Mouse (Mus musculus): ENCODE results near the gene Dlx5.
A peak's percentile ranks its signal among the peaks of the same experiment; 100 is the strongest.

The Dlx5 gene

GRCm38 (mm10) chr6:6875676-6876075 is 6.2 kb downstream of the Dlx5 start:
- no peak for DNase-seq

GRCm38 (mm10) chr6:6875136-6875535 is 6.7 kb downstream of the Dlx5 start:
- DNase-seq: no peak

- no peak for DNase-seq
Measured at GRCm38 (mm10) chr6:6874073-6874771, 7.7 kb downstream of the Dlx5 start.

GRCm38 (mm10) chr6:6873476-6874072 is 8.3 kb downstream of the Dlx5 start:
- no peak for DNase-seq

GRCm38 (mm10) chr6:6872873-6873272 is 9.0 kb downstream of the Dlx5 start:
- no peak for DNase-seq

GRCm38 (mm10) chr6:6871692-6872091 is 10.2 kb downstream of the Dlx5 start:
- no peak for DNase-seq

GRCm38 (mm10) chr6:6870876-6871420 is 10.9 kb downstream of the Dlx5 start:
- DNase-seq: no peak

- DNase-seq: no peak
Measured at GRCm38 (mm10) chr6:6869961-6870800, 11.7 kb downstream of the Dlx5 start.

GRCm38 (mm10) chr6:6869041-6869685 is 12.7 kb downstream of the Dlx5 start:
- no peak for DNase-seq

- DNase-seq: no peak
Measured at GRCm38 (mm10) chr6:6867031-6867430, 14.9 kb downstream of the Dlx5 start.

GRCm38 (mm10) chr6:6864441-6865440 is 17.1 kb downstream of the Dlx5 start:
- DNase-seq: peak in 1 of 2 experiments; percentile 46

GRCm38 (mm10) chr6:6863955-6864354 is 17.9 kb downstream of the Dlx5 start:
- no peak for DNase-seq

GRCm38 (mm10) chr6:6863160-6863870 is 18.6 kb downstream of the Dlx5 start, which contains the start of gene Dlx6:
TSS of gene Dlx6 (plus strand) at chr6:6863334.
- peak; percentile 62 to 70 for DNase-seq

- DNase-seq: peak; percentile 56 to 61
Measured at GRCm38 (mm10) chr6:6862611-6863010, 19.3 kb downstream of the Dlx5 start.

- no peak for DNase-seq
Measured at GRCm38 (mm10) chr6:6861798-6862428, 20.0 kb downstream of the Dlx5 start.

- DNase-seq: no peak
Measured at GRCm38 (mm10) chr6:6861086-6861797, 20.6 kb downstream of the Dlx5 start.

GRCm38 (mm10) chr6:6860411-6861085 is 21.3 kb downstream of the Dlx5 start:
- DNase-seq: peak in 1 of 2 experiments; percentile 38

- peak in 1 of 2 experiments; percentile 42 for DNase-seq
Measured at GRCm38 (mm10) chr6:6859950-6860410, 21.9 kb downstream of the Dlx5 start.
